Mouse (Mus musculus): Measurements from ENCODE around the gene Lrch3. TPM values are rescaled to one million over a fixed set of nuclear protein-coding genes. Genes with fewer than 3 reads are reported as not detected.
A peak's percentile ranks its signal among the peaks of the same experiment; 100 is the strongest.

Gene Lrch3
- polyA plus RNA-seq, 1 experiment from 2014 or later: 6.2 TPM

DNA sequence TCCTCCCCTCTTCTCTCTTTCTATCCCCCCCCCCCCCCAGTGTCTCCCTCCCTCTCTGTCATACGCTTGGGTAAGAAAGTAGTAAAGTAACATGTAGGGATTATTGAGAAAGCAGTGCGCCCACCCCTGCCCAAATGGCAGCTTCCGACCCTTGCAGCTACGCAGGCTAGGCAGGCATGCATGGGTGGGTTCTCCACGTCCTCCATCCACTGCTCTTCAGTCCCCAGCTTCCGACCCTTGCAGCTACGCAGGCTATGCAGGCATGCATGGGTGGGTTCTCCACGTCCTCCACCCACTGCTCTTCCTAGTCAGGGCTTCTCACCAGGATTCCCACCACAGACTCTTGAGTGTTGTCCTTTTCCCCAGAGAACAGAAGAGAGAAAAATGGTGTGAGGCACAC, 34.1 kb downstream of the Lrch3 start:
- WGBS (ENCODE audit: insufficient replicate concordance): 81% methylated on average over 8 of the region's 8 CpGs
- ATAC-seq (ENCODE audit: low read depth): no peak

GRCm38 (mm10) chr16:32948656-32949055, 34.8 kb downstream of the Lrch3 start:
- H3K27me3 ChIP-seq: no peaks in the 10 kb centered on the region
- H3K4me1 ChIP-seq (replicated peaks): no peaks in the 10 kb centered on the region
- no peak overlapping the region for H3K4me2 ChIP-seq
- WGBS (ENCODE audit: insufficient replicate concordance): 81% methylated on average over 5 of the region's 5 CpGs
- no peak overlapping the region for H3K4me3 ChIP-seq (replicated peaks)
- no peak overlapping the region for H3K27ac ChIP-seq
- peaks cover 8% of the 10 kb centered on the region for H3K36me3 ChIP-seq
- no peak for ATAC-seq (ENCODE audit: low read depth)
- no peak for DNase-seq
- no peak overlapping the region for H3K9ac ChIP-seq
- no peaks in the 10 kb centered on the region for H3K9me3 ChIP-seq (replicated peaks)

More for the DNA sequence above, 34.1 kb downstream of the Lrch3 start:
- no peaks in the 10 kb centered on the region for H3K9me3 ChIP-seq (replicated peaks)
- H3K9ac ChIP-seq: no peak overlapping the region
- H3K4me2 ChIP-seq: no peak overlapping the region
- no peak overlapping the region for H3K4me3 ChIP-seq (replicated peaks)
- no peaks in the 10 kb centered on the region for H3K27me3 ChIP-seq
- no peaks in the 10 kb centered on the region for H3K4me1 ChIP-seq (replicated peaks)
- no peak overlapping the region for H3K27ac ChIP-seq
- no peak for DNase-seq
- peaks cover 8% of the 10 kb centered on the region for H3K36me3 ChIP-seq

- no peak overlapping the region for H3K9ac ChIP-seq
- no peaks in the 10 kb centered on the region for H3K9me3 ChIP-seq (replicated peaks)
- no peak overlapping the region for H3K4me2 ChIP-seq
- H3K27ac ChIP-seq: no peak overlapping the region
- H3K36me3 ChIP-seq: peaks cover 8% of the 10 kb centered on the region
- DNase-seq: no peak
- no peak for ATAC-seq (ENCODE audit: low read depth)
- H3K27me3 ChIP-seq: no peaks in the 10 kb centered on the region
- no peaks in the 10 kb centered on the region for H3K4me1 ChIP-seq (replicated peaks)
- no peak overlapping the region for H3K4me3 ChIP-seq (replicated peaks)
Measured at GRCm38 (mm10) chr16:32949281-32949680, 35.4 kb downstream of the Lrch3 start.

DNA sequence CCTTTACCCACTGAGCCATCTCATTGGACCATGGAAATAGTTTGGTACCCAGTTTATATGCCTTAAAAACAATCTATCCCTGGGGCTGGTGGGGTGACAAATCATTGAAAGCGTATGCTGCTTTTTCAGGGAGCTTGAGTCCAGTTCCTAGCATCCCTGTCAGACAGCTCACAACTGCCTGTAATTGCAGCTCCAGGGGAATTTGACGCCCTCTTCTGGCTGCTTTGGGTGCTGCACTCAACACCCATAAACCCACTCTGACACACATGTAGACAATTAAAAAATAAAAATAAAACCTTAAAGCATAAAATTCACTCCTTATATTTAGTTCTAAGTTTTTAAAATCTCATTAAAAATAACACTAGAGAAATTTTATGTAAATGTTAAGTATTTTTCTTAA, 37.2 kb downstream of the Lrch3 start:
- H3K9me3 ChIP-seq (replicated peaks): no peaks in the 10 kb centered on the region
- 78% methylated on average over 2 of the region's 2 CpGs for WGBS (ENCODE audit: insufficient replicate concordance)
- H3K9ac ChIP-seq: no peak overlapping the region
- H3K27me3 ChIP-seq: no peaks in the 10 kb centered on the region
- no peak overlapping the region for H3K4me3 ChIP-seq (replicated peaks)
- DNase-seq (no peak), ATAC-seq (ENCODE audit: low read depth) (no peak)
- peaks cover 15% of the 10 kb centered on the region for H3K36me3 ChIP-seq
- H3K27ac ChIP-seq: no peak overlapping the region
- no peak overlapping the region for H3K4me2 ChIP-seq
- H3K4me1 ChIP-seq (replicated peaks): no peaks in the 10 kb centered on the region

GRCm38 (mm10) chr16:32953806-32954205, 39.9 kb downstream of the Lrch3 start:
- H3K27me3 ChIP-seq: no peaks in the 10 kb centered on the region
- no peak for ATAC-seq (ENCODE audit: low read depth)
- H3K27ac ChIP-seq: no peak overlapping the region
- peaks cover 23% of the 10 kb centered on the region for H3K36me3 ChIP-seq
- H3K9me3 ChIP-seq (replicated peaks): no peaks in the 10 kb centered on the region
- H3K4me3 ChIP-seq (replicated peaks): no peak overlapping the region
- no peak overlapping the region for H3K9ac ChIP-seq
- H3K4me1 ChIP-seq (replicated peaks): no peaks in the 10 kb centered on the region
- 28% methylated on average over 5 of the region's 5 CpGs for WGBS (ENCODE audit: insufficient replicate concordance)
- no peak for DNase-seq
- no peak overlapping the region for H3K4me2 ChIP-seq

GRCm38 (mm10) chr16:32954304-32954703, 40.4 kb downstream of the Lrch3 start:
- Histone ChIP-seq H3K27me3 (no peaks in the 10 kb centered on the region), H3K4me3 (replicated peaks) (no peak overlapping the region), H3K36me3 (peaks cover 24% of the 10 kb centered on the region), H3K9ac (no peak overlapping the region), H3K27ac (no peak overlapping the region), H3K4me2 (no peak overlapping the region), H3K9me3 (replicated peaks) (no peaks in the 10 kb centered on the region), H3K4me1 (replicated peaks) (no peaks in the 10 kb centered on the region)
- ATAC-seq (ENCODE audit: low read depth) (no peak), DNase-seq (no peak)
- WGBS (ENCODE audit: insufficient replicate concordance): 82% methylated on average over 6 of the region's 6 CpGs

- Histone ChIP-seq H3K27me3 (no peaks in the 10 kb centered on the region), H3K4me2 (no peak overlapping the region), H3K4me3 (replicated peaks) (no peak overlapping the region), H3K4me1 (replicated peaks) (no peaks in the 10 kb centered on the region), H3K9ac (no peak overlapping the region), H3K27ac (no peak overlapping the region), H3K36me3 (peaks cover 38% of the 10 kb centered on the region), H3K9me3 (replicated peaks) (no peaks in the 10 kb centered on the region)
- DNase-seq: no peak
- 73% methylated on average over 5 of the region's 5 CpGs for WGBS (ENCODE audit: insufficient replicate concordance)
- ATAC-seq (ENCODE audit: low read depth): no peak
Measured at GRCm38 (mm10) chr16:32956889-32957288, 43.0 kb downstream of the Lrch3 start.

DNA sequence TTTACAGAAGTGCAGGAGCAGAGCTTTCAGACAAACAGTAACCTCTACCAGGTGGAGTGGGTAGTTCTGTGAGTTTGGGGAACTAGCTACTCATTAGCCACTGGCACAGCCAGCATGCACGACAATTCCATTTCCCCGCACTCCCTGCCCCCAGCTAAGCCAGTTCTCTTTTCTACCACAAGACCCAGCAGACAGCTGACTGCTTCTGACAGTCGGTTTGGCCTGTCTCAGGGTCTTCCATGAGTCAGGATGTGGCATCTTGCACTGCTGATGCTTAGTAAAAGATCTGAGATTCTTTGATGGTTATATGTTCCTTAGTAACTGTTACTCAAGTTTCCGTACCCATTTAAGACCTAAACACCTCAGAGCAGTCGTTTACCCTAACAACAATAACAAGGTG, 58.6 kb downstream of the Lrch3 start:
- Histone ChIP-seq H3K4me3 (replicated peaks) (no peak overlapping the region), H3K4me1 (replicated peaks) (peaks cover 5% of the 10 kb centered on the region), H3K9ac (no peak overlapping the region), H3K4me2 (no peak overlapping the region), H3K27me3 (no peaks in the 10 kb centered on the region), H3K36me3 (peaks cover 32% of the 10 kb centered on the region), H3K9me3 (replicated peaks) (no peaks in the 10 kb centered on the region), H3K27ac (no peak overlapping the region)
- DNase-seq (no peak), ATAC-seq (ENCODE audit: low read depth) (no peak)
- 41% methylated on average over 5 of the region's 5 CpGs for WGBS (ENCODE audit: insufficient replicate concordance)

GRCm38 (mm10) chr16:32973047-32973446, 59.1 kb downstream of the Lrch3 start:
- H3K27me3 ChIP-seq: no peaks in the 10 kb centered on the region
- 18% methylated on average over 2 of the region's 2 CpGs for WGBS (ENCODE audit: insufficient replicate concordance)
- H3K4me3 ChIP-seq (replicated peaks): no peak overlapping the region
- peaks cover 5% of the 10 kb centered on the region for H3K4me1 ChIP-seq (replicated peaks)
- no peaks in the 10 kb centered on the region for H3K9me3 ChIP-seq (replicated peaks)
- no peak overlapping the region for H3K27ac ChIP-seq
- DNase-seq (no peak), ATAC-seq (ENCODE audit: low read depth) (0 out of 2 replicates have a peak, but pooled peaks have one; percentile 29)
- H3K36me3 ChIP-seq: peaks cover 34% of the 10 kb centered on the region
- no peak overlapping the region for H3K9ac ChIP-seq
- no peak overlapping the region for H3K4me2 ChIP-seq

GRCm38 (mm10) chr16:32980227-32980626, 66.3 kb downstream of the Lrch3 start:
- H3K4me1 ChIP-seq (replicated peaks): no peaks in the 10 kb centered on the region; the same call in 1 of the 2 replicates
- no peak for ATAC-seq (ENCODE audit: low read depth)
- WGBS (ENCODE audit: insufficient replicate concordance): 69% methylated on average over 1 of the region's 1 CpGs
- no peak overlapping the region for H3K9ac ChIP-seq
- H3K27me3 ChIP-seq: no peaks in the 10 kb centered on the region
- no peaks in the 10 kb centered on the region for H3K9me3 ChIP-seq (replicated peaks)
- H3K27ac ChIP-seq: no peak overlapping the region; the same call in 1 of the 2 replicates
- DNase-seq: no peak
- no peak overlapping the region for H3K4me3 ChIP-seq (replicated peaks)
- no peak overlapping the region for H3K4me2 ChIP-seq
- H3K36me3 ChIP-seq: peaks cover 50% of the 10 kb centered on the region

DNA sequence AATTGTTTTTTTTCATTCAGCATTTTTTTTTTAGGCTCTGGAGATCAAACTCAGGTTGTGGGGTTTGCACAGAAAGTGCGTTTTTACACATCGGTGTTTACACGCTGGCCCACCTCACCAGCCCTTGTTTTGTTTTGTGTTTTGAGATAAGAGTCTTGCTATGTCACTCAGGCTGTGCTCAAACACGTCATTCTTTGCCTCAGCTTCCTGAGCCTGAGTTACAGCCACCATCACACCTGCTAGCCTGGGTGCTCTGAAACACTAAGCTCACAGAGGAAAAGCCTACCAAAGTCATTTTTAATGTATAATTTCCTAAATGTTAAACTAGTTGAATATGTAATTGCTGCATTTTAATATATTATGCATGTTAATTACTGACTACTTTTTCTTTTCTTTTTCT, 67.5 kb downstream of the Lrch3 start:
- DNase-seq (peak; percentile 8), ATAC-seq (ENCODE audit: low read depth) (no peak)
- Histone ChIP-seq H3K4me2 (no peak overlapping the region), H3K27me3 (no peaks in the 10 kb centered on the region), H3K9ac (no peak overlapping the region), H3K27ac (no peak overlapping the region), H3K4me3 (replicated peaks) (no peak overlapping the region), H3K36me3 (peaks cover 52% of the 10 kb centered on the region), H3K9me3 (replicated peaks) (no peaks in the 10 kb centered on the region), H3K4me1 (replicated peaks) (no peaks in the 10 kb centered on the region; the same call in 1 of the 2 replicates)
- 55% methylated on average over 4 of the region's 4 CpGs for WGBS (ENCODE audit: insufficient replicate concordance)

GRCm38 (mm10) chr16:32984631-32985030, 70.7 kb downstream of the Lrch3 start:
- Histone ChIP-seq H3K4me2 (no peak overlapping the region), H3K36me3 (peaks cover 46% of the 10 kb centered on the region), H3K4me1 (replicated peaks) (no peaks in the 10 kb centered on the region; the same call in 1 of the 2 replicates), H3K9ac (no peak overlapping the region), H3K4me3 (replicated peaks) (no peak overlapping the region), H3K27ac (no peak overlapping the region), H3K27me3 (no peaks in the 10 kb centered on the region), H3K9me3 (replicated peaks) (no peaks in the 10 kb centered on the region)
- DNase-seq (no peak), ATAC-seq (ENCODE audit: low read depth) (no peak)
- WGBS (ENCODE audit: insufficient replicate concordance): 88% methylated on average over 2 of the region's 2 CpGs
